Mouse (Mus musculus) lung, postnatal 10 days (tissue): ENCODE results near the gene Nhs.
A peak's percentile ranks its signal among the peaks of the same experiment; 100 is the strongest.

Experiments
- DNase-seq: peaks from one replicate; pipeline ENCODE4 v3.0.0; 2021

The Nhs gene

GRCm38 (mm10) chrX:162159637-162160611 lies at the start of gene Nhs:
Nhs (minus strand) TSS chrX:162159730.
- peak; percentile 84 for DNase-seq

GRCm38 (mm10) chrX:162206350-162206884 lies 46.9 kb upstream of the Nhs start:
- DNase-seq = no peak

GRCm38 (mm10) chrX:162158743-162159636 lies 540 bp downstream of the Nhs start:
- DNase-seq = peak; percentile 21

- DNase-seq = peak; percentile 1
Observed at GRCm38 (mm10) chrX:162158142-162158541, 1.4 kb downstream of the Nhs start.

- DNase-seq = no peak
Observed at GRCm38 (mm10) chrX:162137807-162138206, 21.7 kb downstream of the Nhs start.

GRCm38 (mm10) chrX:162113257-162113656 lies 46.3 kb downstream of the Nhs start:
- DNase-seq = peak; percentile 54

- peak; percentile 1 for DNase-seq
Observed at GRCm38 (mm10) chrX:162102802-162103434, 56.6 kb downstream of the Nhs start.

GRCm38 (mm10) chrX:162098364-162098763 lies 61.2 kb downstream of the Nhs start:
- DNase-seq = peak; percentile 57

- peak; percentile 7 for DNase-seq
Observed at GRCm38 (mm10) chrX:162087291-162087690, 72.2 kb downstream of the Nhs start.

GRCm38 (mm10) chrX:162085897-162086200 lies 73.7 kb downstream of the Nhs start:
- peak; percentile 43 for DNase-seq

- DNase-seq = no peak
Observed at GRCm38 (mm10) chrX:162085062-162085896, 74.3 kb downstream of the Nhs start.

GRCm38 (mm10) chrX:162063164-162063563 lies 96.4 kb downstream of the Nhs start:
- DNase-seq = no peak

- no peak for DNase-seq
Observed at GRCm38 (mm10) chrX:162055635-162056034, 103.9 kb downstream of the Nhs start.

- DNase-seq = no peak
Observed at GRCm38 (mm10) chrX:162053566-162053965, 106.0 kb downstream of the Nhs start.

- DNase-seq = no peak
Observed at GRCm38 (mm10) chrX:162052534-162052933, 107.0 kb downstream of the Nhs start.

- no peak for DNase-seq
Observed at GRCm38 (mm10) chrX:162049616-162050015, 109.9 kb downstream of the Nhs start.

GRCm38 (mm10) chrX:162045527-162045926 lies 114.0 kb downstream of the Nhs start:
- DNase-seq = no peak

- no peak for DNase-seq
Observed at GRCm38 (mm10) chrX:162044109-162044508, 115.4 kb downstream of the Nhs start.

GRCm38 (mm10) chrX:162025210-162025953 lies 134.1 kb downstream of the Nhs start:
- DNase-seq = peak; percentile 44

GRCm38 (mm10) chrX:162021724-162022123 lies 137.8 kb downstream of the Nhs start:
- DNase-seq = no peak

- DNase-seq = no peak
Observed at GRCm38 (mm10) chrX:162020039-162020566, 139.4 kb downstream of the Nhs start.
